Mouse (Mus musculus) megakaryocyte, embryonic 14.5 days (primary cell): ENCODE data around the gene Rasgrf2.

Source experiments
- FLI1 ChIP-seq: IDR thresholded peaks from 2 replicates; pipeline ENCODE4 v1.6.1; 2012; ENCODE audit warnings: low read length, inconsistent platforms, mixed read lengths
- GATA1 ChIP-seq: IDR thresholded peaks from 3 replicates; pipeline ENCODE4 v1.6.1; 2012; ENCODE audit warnings: mixed read lengths, low read length, inconsistent platforms, borderline replicate concordance

- TF ChIP-seq FLI1 (no peak), GATA1 (no peak)
Observed at GRCm38 (mm10) chr13:91890031-91890619, 241.3 kb downstream of the Rasgrf2 start.
